Mouse (Mus musculus) E14TG2a.4 (cell line): Measurements from ENCODE around the gene Shroom3.

Source experiments
- CTCF ChIP-seq: conservative IDR thresholded peaks from 2 replicates; pipeline ENCODE4 v1.5.1; 2014; ENCODE audit warnings: low read length
- NANOG ChIP-seq: IDR thresholded peaks from 2 replicates; pipeline ENCODE4 v1.6.1; 2014; ENCODE audit warnings: borderline replicate concordance, low read length, mixed read lengths
- POU5F1 ChIP-seq: IDR thresholded peaks from 2 replicates; pipeline ENCODE4 v1.6.1; 2014; ENCODE audit warnings: low read length, borderline replicate concordance

DNA sequence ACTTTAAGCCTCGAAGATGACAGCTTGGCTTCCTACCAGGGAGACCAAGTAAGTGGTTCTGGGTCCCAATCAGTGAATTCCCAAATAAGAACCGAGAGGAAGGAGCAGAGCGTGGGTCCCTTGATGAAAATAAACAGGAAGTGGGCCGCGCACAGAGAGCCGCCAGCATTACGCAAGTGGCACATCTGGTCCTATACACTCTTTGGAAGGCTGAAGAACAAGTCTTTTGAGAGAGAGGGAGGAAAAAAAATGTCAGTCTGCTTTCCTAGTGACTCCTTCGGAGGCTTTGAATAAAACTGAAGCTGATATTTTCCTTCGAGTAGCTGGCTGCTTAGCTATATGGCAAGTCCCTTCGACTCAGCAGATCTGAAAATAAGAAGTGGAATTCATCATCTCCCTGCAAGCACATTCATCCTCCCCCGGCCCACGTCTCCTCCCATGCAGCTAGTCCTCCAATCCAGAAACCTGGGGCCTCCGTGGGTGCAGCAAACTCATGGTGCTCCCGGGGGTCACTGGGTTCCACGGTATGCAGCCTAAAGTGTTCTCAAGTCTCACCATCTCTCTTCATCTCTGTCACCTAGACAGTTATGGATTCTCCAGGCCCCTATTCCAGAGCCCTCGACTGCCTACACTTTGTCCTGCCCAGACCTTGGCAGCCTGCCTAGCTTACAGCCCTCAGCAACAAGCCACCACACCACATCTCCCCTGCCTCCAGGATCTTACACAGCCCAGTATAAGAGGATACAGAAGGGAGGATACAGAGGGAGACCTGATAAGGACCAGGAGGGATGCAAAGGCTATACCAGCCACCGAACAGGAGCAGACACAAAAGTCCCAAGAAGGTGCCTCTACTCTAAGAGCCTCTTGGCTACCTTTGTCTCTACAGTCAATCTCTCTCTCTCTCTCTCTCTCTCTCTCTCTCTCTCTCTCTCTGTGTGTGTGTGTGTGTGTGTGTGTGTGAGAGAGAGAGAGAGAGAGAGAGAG, 317.8 kb downstream of the Shroom3 start:
- TF ChIP-seq CTCF (no peak), NANOG (no peak), POU5F1 (no peak)
